Mouse (Mus musculus): Measurements from ENCODE around the gene Ctns.

The Ctns gene

DNA sequence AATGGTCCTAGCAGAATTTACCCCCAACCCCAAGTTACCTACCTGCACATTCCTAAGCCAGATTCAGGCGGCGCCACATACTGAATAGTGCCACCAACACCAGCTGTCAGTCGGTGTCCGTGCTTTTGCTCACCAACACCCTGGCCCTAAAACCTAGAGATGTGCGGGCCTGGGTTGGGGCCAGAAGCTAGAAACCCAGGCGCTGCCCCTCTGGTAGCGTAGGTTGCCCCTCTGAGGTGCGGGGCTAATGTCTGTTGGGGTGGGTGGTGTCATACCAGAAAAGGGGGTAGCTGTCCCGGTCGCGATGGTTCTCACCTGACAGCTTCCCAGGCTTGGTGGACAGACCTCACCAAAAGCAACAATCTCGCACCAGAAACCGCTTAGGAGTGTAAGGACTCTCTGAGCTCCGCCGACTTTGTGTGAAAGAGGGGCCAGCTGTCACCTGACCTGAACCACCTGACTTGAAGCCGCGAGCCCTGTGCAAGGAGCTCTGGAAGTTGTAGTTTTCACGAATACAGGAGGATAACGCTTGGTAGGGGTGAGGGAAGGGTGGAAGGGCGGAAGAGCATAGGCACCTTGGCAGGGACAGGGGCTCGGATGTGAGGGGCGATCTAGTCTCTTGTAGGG is at the start of gene Ctns:
Gene Ctns, minus strand, starts transcription at position 440 of the 627 bp plus-strand sequence.
- peak; percentile 51 to 74 for DNase-seq (ENCODE audit: low spot score in 2 of 2)

DNA sequence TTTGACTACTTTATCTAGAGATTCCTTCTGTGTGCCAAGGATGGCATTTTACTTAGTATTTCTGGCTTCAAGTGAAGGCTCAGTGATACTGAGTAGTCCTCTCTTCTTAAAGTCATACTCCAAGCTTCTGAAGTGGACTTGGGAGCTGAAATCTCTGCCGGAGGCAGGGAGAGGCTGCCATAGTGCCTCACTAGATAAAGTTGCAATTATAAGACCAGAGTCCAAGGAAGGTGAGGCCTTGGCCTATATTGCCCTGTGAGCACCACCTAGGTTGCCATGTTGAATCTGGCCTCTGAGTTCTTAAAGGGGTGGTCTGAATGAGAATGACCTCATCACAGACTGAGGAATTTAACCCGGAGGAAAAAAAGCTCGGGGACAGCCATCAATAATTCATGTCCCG is 43.9 kb upstream of the Ctns start:
- DNase-seq (ENCODE audit: low spot score in 2 of 2): no peak

DNA sequence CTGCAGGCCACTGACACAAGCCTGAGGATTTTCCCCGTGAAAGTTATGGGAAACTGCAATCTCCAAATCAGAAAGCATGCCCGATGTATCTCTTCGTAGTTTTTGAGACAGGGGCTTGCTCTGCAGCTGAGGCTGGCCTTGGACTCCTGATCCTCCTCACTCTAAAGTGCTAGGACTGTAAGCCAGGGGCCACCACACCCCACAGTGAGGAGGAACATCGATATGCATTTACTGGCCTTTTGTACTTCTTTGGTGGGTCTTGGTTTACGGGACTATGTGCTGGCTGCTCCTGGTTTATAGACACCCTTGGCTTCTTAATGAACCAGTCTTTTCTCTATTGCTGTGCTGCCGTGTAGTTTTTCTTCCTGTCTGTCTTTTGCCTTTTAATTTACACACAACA is 43.4 kb upstream of the Ctns start:
- DNase-seq (ENCODE audit: low spot score in 2 of 2): no peak

DNA sequence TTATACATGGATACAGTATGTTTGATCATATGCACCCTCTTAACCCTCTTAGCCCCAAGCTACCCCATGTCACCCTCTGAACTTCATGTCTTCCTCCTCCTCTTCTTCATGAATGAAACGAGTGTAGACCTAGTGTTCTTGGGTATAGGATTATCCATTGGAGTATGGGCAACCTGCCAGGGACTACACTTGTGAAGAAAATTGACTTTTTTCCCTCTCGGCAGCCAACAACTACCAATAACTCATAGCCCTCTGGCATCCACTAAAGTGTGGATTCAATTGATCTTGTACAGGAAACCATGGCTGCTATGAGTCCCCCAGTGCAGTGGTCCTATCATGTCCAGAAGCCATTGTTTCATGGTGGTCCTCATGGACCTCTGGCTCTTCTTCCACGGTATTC is 37.9 kb upstream of the Ctns start:
- no peak for DNase-seq (ENCODE audit: low spot score in 2 of 2)

DNA sequence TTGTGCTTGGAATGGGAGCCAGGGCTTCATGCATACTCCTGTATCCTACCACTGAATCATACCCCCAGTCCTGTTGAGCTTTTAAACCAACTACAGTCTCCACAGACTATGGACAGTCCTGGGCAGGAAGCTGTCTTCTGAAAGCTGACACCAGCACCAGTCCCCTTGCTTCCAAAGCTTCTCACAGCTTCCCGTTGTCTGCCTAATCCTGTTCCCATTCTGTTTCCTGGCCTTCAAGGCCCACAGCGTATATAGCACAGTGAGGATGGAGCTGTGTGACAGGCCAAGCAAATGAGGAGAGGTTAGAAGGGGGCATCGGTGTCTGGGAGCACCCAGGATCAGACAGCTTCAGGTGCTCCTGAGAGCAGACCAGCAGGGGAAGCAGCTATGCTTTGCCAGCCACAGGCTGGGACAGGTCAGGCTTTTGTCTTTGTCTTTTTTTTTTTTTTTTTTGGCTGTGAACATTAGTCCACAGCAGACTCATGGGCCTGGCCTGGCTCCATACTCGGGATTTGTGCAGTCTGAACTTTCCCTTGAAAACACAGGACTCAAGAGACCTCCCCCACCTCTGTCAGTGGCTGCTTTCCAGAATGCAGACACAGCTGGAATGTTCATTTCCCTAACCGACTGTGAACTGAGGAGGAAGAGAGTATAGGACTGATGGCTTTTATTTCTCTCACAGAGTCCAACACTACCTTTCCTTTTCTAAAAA is 37.3 kb upstream of the Ctns start:
- no peak for DNase-seq (ENCODE audit: low spot score in 2 of 2)

DNA sequence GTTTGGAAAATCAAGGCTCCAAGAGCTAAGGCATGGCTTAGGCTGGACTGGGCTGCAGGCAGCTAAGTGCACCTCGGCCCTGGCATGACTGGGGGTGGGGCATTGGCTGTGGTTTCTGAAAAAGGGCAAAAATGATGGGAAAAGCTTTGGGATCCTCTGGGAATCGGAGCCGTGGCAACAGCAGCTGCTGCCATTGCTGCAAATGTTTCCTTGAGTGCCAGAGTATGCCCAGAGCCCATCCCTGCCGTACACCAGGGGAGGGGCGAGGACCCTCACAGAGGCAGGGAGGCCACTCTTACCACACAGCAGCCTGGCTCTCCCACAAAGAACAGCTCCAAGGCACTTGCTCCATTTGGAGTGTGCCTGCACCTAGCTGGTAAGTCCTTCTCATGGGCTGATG is 35.1 kb upstream of the Ctns start, which contains the start of gene Trpv1:
Gene Trpv1, plus strand, starts transcription at position 301 of the 400 bp plus-strand sequence.
- DNase-seq (ENCODE audit: low spot score in 2 of 2): no peak

DNA sequence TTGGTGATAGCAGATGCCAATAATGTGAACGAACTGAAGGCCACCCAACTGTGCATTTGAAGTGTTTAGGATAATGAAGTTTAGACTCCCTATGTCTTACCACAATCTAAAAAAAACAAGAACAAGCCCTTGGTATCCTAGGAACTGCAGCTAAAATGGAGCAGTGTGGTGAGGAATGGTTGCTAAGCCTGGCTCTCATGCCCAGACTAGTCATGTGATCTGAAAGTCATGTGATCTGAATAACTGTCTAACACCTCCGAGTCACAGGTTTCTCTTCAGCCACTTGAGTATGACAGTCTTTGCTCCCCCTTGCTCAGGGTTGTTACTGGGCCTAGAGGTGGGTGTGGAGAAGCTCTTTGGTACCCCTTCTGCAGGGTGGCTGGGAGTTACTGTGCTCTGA is 33.7 kb upstream of the Ctns start:
- no peak for DNase-seq (ENCODE audit: low spot score in 2 of 2)

DNA sequence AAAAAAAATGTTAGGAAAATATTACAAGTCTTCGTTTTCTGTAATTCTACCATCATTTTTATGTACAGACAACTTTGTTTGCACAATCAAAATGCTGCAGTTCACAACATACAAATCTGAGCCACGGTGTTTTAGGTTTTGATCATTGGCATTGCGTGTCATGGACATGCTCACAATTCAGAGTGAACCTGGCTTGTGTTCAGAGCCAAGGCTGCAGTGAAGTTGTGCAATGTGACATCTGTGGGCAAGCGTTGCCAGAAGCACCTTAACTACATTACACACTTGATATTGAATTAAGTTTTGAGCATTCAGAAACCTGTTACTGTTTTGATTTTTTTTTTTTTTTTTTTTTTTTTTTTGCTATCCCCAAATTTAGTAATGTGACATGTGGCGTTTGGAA is 31.2 kb upstream of the Ctns start:
- DNase-seq (ENCODE audit: low spot score in 2 of 2): no peak

DNA sequence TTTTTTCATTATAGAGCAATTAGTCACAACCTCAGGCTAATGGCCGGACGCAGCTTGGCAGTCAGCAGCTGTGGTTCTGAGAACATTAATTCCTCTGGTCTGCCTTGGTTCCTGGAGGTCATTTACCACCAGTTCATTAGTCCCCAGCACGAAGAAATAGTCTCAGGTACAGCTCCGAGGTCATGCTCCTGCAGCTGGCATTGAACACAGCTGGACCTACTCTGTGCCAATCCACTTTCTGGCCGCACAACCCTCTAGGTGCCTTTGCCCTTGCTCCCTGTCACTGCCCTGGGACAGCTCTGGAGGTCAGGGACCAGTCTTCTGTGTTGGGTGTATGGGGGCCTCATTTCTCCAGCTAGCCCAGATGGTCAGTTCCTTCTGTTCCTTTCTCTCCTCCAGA is 30.0 kb upstream of the Ctns start:
- no peak for DNase-seq (ENCODE audit: low spot score in 2 of 2)

DNA sequence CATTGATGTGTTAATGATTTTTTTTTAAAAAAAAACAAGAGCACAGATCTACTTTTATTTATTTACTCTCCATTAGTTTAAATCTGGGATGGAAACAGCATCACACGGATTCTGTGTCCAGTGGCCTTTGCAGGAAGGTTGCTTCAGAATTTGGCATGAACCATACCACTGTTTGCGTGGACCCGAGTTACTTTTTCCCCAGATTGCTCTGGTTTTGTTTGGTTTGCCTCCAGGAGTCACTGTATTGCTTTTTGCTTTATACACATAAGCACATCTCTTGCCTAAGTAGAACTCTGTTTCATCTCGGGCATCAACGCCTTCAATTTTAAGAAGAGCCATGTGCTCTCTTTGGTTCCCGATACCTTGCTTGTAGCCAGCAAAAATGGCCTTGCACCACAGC is 27.0 kb upstream of the Ctns start:
- no peak for DNase-seq (ENCODE audit: low spot score in 2 of 2)

DNA sequence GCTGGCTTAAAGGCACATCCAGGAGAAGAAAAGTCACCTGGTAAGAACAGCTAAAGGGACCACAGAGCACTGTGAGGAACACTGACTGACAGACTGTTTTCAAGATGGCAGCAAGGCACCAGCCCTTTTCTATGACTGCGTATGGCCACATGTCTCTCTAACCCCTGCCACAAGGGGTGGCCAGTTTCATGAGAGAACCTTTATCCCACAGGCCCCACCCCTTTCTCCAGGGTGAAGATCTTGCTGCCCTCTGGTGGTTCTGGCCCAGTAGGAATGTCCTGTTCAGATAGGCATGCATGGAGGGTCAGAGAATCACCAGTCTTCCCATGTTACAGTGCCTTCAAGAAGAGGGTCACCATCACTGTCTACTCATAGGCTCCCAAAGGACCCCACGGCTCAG is 25.1 kb upstream of the Ctns start:
- DNase-seq (ENCODE audit: low spot score in 2 of 2): no peak

DNA sequence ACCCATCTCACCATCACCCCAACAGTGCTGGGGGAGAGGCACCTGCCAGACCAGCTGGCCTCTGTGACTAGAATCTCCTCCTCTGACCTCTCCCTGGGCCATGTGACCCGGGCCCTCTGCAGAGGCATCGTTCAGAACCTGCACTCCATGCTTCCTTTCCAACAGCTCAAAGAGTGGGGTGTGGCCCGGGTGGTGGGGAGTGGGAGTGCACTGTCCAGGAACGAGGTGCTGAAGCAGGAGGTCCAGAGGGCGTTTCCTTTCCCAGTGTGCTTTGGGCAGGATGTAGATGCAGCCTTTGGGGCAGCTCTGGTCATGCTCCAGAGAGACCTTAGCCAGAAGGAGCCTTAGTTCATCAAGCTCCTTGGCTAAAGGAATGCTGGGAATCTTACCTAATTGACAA is 24.0 kb upstream of the Ctns start:
- DNase-seq (ENCODE audit: low spot score in 2 of 2): no peak

DNA sequence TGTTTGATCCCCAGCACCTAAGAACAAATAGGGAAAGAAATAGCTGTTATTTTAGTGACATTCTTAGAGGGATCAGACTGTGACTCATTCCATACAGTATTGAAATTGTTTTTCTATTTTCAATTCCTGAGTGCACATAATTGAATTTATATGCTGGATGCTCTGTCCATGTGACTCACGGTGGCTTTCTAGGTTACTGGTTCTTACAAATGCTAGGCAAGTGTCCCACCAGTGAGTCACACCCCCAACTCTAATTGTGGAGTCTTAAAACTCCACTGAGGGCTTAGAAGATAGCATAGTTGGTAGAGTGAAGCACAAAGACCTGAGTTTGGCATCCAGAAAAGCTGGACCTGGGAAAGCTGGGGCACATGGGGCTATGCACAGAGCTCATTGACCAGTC is 21.8 kb upstream of the Ctns start:
- no peak for DNase-seq (ENCODE audit: low spot score in 2 of 2)

DNA sequence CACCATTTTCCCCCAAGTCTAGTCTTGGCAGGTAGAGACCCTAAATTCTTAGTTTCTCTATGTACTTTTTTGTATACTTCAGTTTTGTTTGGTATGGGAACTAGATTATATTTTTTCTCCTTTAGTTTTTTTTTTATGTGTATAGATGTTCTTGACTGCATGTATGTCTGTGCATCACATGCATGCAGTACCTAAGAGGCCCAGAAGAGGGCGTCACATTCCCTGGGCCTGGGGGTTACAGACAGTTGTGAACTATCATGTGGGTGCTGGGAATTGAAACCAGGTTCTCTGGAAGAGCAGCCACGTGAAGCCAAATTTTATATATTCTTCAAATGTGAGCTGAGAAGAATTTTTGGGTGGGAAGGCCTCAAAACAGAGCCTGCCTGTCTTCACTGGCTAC is 20.8 kb upstream of the Ctns start:
- DNase-seq (ENCODE audit: low spot score in 2 of 2): no peak

DNA sequence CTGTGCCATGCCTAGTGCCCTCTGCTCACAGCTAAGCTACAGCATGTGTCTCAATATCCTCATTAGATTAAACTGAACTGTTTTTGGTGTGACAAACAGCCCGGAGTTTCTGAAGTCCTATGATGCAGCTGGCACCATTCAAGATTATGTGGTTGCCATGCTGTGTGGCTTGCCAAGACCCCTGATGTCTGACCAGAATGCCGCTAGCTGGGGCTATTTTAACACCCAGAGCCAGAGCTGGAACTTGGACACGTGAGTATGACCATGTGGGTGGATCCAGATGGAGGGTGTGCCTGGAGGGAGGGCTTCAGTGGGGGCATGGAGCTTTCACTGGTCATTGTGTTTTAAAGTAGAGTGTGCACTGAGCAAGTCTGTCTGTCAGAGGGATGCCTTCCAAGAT is 15.1 kb upstream of the Ctns start:
- DNase-seq (ENCODE audit: low spot score in 2 of 2): no peak

DNA sequence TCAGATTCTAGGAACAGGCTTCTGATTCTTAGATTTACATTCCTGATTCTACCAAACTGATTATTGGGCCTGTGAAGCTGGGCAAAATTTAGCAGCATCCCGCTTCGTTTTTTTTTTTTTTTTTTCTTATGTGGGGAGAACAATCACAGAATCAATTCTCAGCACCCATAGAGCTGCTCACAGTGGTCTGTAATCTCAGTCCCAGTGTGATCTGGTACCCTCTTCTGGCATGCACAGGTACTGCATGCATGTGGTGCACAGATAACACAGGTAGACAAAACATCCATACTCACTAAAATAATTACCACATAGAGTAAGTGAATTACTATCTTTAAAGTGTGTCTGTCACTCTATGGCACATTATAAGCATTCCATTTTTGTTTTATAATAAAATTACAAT is 8.8 kb upstream of the Ctns start:
- DNase-seq (ENCODE audit: low spot score in 2 of 2): no peak

DNA sequence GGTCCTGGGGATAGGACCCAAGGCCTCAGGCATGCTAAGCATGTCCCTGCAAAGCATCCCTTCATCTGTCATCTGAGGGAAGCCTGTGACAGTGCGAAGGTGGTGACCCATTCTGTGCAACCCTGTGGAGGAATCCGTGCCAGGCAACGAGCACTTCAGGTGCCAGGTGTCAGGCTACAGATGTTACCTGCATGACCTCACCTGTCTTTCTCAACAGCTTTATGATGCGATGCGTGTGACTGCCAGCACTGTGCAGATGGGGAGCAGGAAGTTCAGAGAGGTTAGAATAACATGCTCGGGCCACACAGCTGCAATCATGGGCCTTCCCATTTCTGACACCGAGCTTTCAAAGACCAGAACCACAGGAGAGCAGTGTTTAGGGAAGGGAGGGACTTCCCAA is 6.4 kb upstream of the Ctns start:
- DNase-seq (ENCODE audit: low spot score in 2 of 2): no peak

DNA sequence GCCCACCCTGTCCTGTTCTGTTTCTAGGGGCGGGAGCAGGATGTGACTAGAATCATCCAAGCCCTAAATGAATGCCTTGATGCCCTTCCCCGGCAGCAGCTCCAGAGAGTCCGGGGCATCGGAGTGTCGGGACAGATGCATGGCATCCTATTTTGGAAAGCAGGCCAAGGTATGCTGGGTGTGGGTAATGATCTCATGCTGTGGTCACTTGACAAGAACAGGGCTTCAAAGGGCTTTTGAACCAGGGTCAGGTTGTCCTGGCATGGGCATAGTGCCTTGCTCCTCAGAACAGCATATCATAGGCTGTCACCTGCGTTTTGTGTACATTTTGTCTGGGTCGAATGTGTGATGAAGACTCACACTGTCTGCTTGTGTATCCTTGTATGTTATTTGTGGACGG is 5.1 kb upstream of the Ctns start:
- no peak for DNase-seq (ENCODE audit: low spot score in 2 of 2)

DNA sequence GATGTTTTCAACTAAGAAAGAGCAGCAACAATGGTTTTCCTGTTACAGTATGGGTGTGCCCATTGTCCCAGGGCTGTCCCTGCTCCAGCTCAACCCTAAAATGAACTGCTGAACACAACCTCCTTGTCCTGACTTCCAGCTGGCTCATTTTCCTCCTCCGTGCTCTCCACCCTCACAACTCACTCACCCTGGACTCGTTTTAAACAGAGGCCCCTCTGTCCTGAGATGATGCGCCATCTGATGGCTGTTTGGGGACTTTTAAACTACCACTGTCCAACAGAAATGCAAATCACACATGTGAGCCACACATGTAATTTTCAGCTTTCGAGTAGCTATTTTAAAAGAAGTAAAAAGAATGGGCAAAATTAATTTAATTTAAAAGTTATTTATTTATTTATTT is 2.8 kb upstream of the Ctns start:
- DNase-seq (ENCODE audit: low spot score in 2 of 2): no peak

DNA sequence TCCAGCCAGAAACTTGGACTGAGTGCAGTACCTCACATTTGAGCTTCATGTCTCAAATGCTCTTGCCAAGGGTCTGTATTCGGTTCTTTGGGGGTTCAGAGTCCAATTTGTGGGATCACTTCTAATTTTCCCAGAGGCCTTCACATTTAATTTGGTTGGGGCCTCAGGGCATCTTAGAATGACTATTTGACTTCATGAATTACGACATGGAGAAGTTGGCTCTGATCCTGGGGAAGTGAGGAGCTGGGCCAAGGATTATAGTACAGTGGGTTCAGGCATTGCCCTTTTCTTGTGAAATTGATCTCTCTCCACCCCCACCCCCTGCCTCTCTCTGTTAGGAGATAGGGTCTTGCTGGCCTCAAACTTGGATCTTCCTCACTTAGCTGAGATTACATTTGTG is 2.2 kb upstream of the Ctns start:
- no peak for DNase-seq (ENCODE audit: low spot score in 2 of 2)

DNA sequence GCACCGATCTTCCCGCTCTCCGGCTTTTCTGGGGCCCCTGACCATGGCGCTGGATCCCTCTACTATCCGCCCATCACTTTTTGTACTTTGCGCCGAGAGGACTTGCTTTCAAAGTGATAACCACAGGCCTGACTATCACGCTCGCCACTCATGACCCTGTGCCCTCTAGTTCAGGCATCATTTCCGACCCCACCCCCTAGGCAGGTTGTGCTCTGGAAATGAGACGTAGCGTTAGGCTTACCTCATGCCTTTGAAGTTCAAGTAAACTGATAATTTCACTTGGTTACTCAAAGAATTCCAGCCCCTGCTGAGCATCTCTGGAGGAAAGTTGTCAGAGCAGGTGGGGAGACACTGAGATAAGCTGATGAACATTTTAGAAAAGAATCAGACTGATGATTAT is 1.0 kb upstream of the Ctns start:
- no peak for DNase-seq (ENCODE audit: low spot score in 2 of 2)

DNA sequence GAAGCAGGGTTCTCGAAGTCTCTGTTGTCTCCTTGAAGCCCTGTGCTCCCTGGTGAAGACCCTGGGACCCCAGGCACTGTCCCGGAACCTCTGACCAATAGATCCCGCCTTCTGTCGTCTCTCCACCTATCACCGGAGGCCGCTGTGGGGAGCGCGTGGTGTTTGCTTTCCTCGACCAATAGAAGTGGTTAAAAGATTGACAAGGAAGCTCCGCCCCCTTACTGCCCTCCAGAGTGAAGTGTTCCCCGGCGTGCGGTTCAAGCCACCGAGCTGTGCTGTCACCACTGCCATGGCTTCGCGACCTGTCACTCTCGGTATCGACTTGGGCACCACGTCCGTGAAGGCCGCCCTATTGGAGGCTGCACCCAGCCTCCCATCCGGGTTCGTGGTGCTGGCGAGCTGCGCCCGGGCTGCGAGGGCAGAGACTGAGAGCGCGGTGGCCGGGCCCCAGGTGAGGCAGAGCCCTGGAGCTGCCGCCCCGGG is 429 bp upstream of the Ctns start, which contains the start of gene Shpk:
Gene Shpk, plus strand, starts transcription at position 231 of the 483 bp plus-strand sequence.
- peak; percentile 89 to 94 for DNase-seq (ENCODE audit: low spot score in 2 of 2)

DNA sequence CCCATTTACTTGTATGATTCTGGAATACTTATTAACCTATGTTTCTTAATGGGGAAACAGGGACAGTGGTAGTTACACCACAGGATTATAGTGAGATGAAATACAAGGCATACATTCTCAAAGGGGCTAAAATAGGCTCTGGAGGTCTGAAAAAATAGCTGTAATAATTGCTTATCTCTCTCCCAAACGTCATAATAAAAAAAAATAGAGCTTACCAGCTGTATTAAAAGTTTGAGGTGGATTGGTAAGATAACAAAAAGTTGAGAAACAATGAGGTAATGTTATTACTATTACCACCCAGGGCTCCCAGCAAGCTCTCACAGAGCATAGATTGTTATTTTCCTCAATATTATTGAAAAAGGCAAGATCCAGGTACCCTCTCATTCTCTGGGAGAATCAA is 652 bp downstream of the Ctns start:
- no peak for DNase-seq (ENCODE audit: low spot score in 2 of 2)

DNA sequence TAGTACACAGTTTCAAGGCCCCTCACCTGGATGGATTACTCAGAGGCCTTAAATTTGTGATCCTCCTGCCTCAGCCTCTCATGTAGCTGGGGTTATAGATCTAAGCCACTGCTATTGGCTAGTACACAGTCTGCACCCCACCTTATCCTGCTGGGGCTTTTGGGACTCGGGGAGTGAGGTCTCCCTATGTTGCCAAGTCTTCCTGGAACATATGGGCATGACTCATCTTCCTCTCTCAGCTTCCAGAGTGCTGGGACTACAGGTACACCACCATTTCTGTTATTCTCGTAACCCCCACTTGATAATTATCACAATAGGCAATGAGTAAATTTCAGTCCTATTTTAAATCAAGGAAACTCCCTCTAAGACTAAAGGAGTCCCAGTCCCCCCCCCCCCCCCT is 4.4 kb downstream of the Ctns start:
- no peak for DNase-seq (ENCODE audit: low spot score in 2 of 2)
